Mouse (Mus musculus): ENCODE data around the gene Ibsp. TPM values are rescaled to one million over a fixed set of nuclear protein-coding genes. Genes with fewer than 3 reads are reported as not detected.

The Ibsp gene
- not detected for total RNA-seq (2021)
- 0.12 TPM in 1 of 2 replicates, not detected in the other for polyA plus RNA-seq (2012; rRNA removed)
- long read RNA-seq = 0 reads

DNA sequence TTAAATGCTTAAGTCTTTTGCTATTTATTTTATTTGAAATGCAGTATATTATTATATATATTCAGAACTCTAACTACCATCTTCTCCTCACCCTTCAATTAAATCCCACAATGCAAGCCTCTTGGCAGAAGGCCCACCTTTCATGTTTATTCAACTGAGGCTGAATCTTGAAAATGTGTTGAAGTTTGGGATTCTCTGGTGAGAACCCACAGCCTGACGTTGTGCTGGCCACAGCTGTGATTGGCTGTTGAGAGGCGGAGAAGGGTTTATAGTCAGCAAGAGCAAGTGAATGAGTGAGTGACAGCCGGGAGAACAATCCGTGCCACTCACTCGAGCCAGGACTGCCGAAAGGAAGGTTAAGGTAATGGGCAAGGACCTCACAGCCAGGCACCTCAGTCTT, at the start of gene Ibsp:
Ibsp (plus strand) TSS at position 178 of the 400 bp plus-strand sequence.
- Histone ChIP-seq H3K4me3 (no peak within 1 kb of the TSS), H3K4me1 (ENCODE audit: control insufficient read depth, insufficient read depth, low read length) (no peaks in the 10 kb centered on the region), H3K36me3 (ENCODE audit: control insufficient read depth, insufficient read depth, low read length) (no peaks in the 10 kb centered on the region), H3K9ac (ENCODE audit: low read depth, low read length) (no peak within 1 kb of the TSS), H3K27me3 (ENCODE audit: control insufficient read depth, insufficient read depth, low read length) (no peaks in the 10 kb centered on the region), H3K79me2 (replicated peaks; ENCODE audit: control insufficient read depth, insufficient read depth, low read length) (no peaks in the 10 kb centered on the region), H3K27ac (no peak within 1 kb of the TSS)
- WGBS = 60% methylated on average over 6 of the region's 6 CpGs
- intact Hi-C loops (cut with DNase I) = no loop called here
- no peak for DNase-seq
- TF ChIP-seq CTCF (IDR thresholded peaks at IDR 0.05) (no peak), EP300 (IDR thresholded peaks at IDR 0.05; ENCODE audit: insufficient read depth, low read depth, low read length) (no peak), POLR2A (IDR thresholded peaks at IDR 0.05; ENCODE audit: insufficient read depth, low read depth, low read length) (no peak)

DNA sequence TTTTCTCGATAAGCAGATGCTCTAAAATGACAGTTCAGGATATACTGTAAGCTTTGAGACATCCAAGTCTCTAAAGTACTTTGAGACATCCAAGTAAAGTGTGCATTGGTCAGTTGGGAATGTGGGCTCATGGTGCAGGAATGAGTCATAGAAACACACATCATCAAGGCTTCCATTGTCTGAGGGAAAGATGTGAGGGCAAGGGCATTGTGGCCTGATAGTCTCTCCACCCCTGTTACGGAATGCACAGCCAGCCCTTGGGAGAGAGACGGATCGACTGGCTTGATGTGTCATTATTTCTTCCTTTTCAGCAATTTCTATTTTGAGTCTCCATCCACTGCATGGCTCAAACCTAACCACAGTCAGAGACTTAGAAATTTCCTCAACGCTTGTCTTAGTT, 47.2 kb upstream of the Ibsp start:
- H3K27me3 ChIP-seq (ENCODE audit: control insufficient read depth, insufficient read depth, low read length) = no peaks in the 10 kb centered on the region
- H3K27ac ChIP-seq = no peak overlapping the region
- no peak overlapping the region for H3K9ac ChIP-seq (ENCODE audit: low read depth, low read length)
- H3K4me1 ChIP-seq (ENCODE audit: control insufficient read depth, insufficient read depth, low read length) = no peaks in the 10 kb centered on the region
- TF ChIP-seq CTCF (IDR thresholded peaks at IDR 0.05) = no peak
- TF ChIP-seq EP300 (IDR thresholded peaks at IDR 0.05; ENCODE audit: insufficient read depth, low read depth, low read length) = no peak
- TF ChIP-seq POLR2A (IDR thresholded peaks at IDR 0.05; ENCODE audit: insufficient read depth, low read depth, low read length) = no peak
- 53% methylated on average over 5 of the region's 5 CpGs for WGBS
- no peaks in the 10 kb centered on the region for H3K36me3 ChIP-seq (ENCODE audit: control insufficient read depth, insufficient read depth, low read length)
- intact Hi-C loops (cut with DNase I) = no loop called here
- H3K79me2 ChIP-seq (replicated peaks; ENCODE audit: control insufficient read depth, insufficient read depth, low read length) = no peaks in the 10 kb centered on the region
- H3K4me3 ChIP-seq = no peak overlapping the region
- no peak for DNase-seq

DNA sequence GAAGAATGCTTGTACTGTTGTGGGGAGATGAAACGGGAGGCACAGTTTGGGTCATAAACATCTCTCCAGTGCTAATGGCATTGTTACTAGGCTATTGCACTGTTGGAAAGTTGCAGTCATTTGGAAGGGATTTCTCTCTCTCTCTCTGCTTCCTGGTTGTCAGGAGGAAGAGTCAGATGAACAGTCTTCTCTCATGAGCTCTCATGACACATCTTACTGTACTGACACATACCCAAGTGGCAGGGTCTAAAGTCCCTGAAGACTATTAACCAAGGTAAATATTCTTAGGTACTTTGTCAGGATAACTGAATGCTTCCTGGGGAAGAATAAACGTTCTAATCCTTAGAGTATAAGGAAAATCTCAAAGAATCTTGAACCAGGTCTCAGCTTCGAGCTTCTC, 42.4 kb upstream of the Ibsp start:
- H3K27me3 ChIP-seq (ENCODE audit: control insufficient read depth, insufficient read depth, low read length) = no peaks in the 10 kb centered on the region
- no peak for DNase-seq
- no peak for TF ChIP-seq POLR2A (IDR thresholded peaks at IDR 0.05; ENCODE audit: insufficient read depth, low read depth, low read length)
- TF ChIP-seq EP300 (IDR thresholded peaks at IDR 0.05; ENCODE audit: insufficient read depth, low read depth, low read length) = no peak
- no peak for TF ChIP-seq CTCF (IDR thresholded peaks at IDR 0.05)
- no peaks in the 10 kb centered on the region for H3K36me3 ChIP-seq (ENCODE audit: control insufficient read depth, insufficient read depth, low read length)
- 57% methylated on average over 3 of the region's 3 CpGs for WGBS
- no peak overlapping the region for H3K4me3 ChIP-seq
- H3K4me1 ChIP-seq (ENCODE audit: control insufficient read depth, insufficient read depth, low read length) = no peaks in the 10 kb centered on the region
- no peak overlapping the region for H3K9ac ChIP-seq (ENCODE audit: low read depth, low read length)
- intact Hi-C loops (cut with DNase I) = no loop called here
- H3K27ac ChIP-seq = no peak overlapping the region
- H3K79me2 ChIP-seq (replicated peaks; ENCODE audit: control insufficient read depth, insufficient read depth, low read length) = no peaks in the 10 kb centered on the region

DNA sequence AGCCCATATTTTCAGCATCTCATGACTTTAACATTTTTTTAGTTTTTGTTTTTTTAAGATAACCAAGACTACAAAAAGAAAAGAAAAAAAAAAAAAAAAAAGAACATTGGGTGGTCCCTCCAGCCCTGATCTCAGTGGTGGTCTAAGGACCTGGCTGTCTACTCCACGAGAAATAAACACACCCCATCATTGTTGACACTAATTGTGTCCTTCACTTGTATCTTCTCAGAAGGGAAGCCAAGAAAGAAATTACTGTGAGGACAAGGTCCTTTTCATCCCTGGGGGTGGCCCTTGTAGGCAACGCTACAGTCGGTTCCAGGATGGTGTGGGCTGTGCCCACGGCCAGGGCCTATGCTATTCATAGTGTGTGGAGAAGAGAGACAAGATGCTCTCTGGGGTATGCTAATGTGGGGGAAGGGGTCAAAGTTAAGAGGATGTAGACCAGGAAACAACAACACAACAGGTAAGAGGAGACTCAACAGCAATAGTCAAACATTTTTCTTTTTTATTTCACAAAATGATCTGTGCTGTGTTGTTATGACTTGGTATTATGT, 37.0 kb upstream of the Ibsp start:
- Histone ChIP-seq H3K4me3 (no peak overlapping the region), H3K27ac (no peak overlapping the region), H3K79me2 (replicated peaks; ENCODE audit: control insufficient read depth, insufficient read depth, low read length) (no peaks in the 10 kb centered on the region), H3K9ac (ENCODE audit: low read depth, low read length) (no peak overlapping the region), H3K36me3 (ENCODE audit: control insufficient read depth, insufficient read depth, low read length) (no peaks in the 10 kb centered on the region), H3K4me1 (ENCODE audit: control insufficient read depth, insufficient read depth, low read length) (no peaks in the 10 kb centered on the region), H3K27me3 (ENCODE audit: control insufficient read depth, insufficient read depth, low read length) (no peaks in the 10 kb centered on the region)
- no peak for DNase-seq
- TF ChIP-seq CTCF (IDR thresholded peaks at IDR 0.05) = no peak
- no peak for TF ChIP-seq POLR2A (IDR thresholded peaks at IDR 0.05; ENCODE audit: insufficient read depth, low read depth, low read length)
- TF ChIP-seq EP300 (IDR thresholded peaks at IDR 0.05; ENCODE audit: insufficient read depth, low read depth, low read length) = no peak
- intact Hi-C loops (cut with DNase I) = no loop called here
- WGBS = 67% methylated on average over 4 of the region's 4 CpGs

DNA sequence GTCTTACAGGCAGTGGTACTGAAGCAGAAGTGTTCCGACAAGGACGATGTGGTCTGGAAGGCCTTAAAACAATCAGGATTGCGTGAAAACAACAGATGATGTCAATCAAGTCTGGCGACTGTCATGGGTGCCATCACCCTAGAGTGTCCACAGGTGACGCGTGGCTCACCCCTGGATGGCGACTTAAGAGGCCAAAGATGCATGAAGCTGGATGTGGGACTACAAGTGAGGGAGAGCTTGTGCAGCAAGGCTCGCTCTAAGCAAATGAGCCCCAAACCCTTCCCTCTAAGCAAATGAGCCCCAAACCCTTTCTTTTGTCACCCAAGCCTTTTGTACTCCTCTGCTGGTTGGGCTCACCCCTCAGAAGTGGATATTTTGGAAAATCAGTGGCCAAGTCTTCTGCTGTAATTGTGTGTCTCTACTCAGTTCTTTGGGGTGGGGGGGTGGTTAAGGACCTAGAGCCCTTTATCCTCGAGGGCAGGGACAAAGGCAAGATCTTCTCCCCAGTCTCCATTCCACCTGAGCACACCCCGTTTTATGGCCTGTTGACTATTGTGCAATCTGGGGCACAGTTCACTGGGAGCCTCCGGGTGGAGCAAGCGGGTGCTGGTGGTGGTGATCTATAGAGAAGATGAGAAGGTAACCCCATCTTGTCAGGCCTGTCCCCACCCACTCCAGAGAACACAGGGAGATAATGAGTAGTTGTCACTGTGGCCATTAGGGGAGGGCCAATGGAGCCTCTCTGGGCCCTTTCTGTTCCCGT, 35.8 kb upstream of the Ibsp start:
- Histone ChIP-seq H3K4me1 (ENCODE audit: control insufficient read depth, insufficient read depth, low read length) (no peaks in the 10 kb centered on the region), H3K27ac (no peak overlapping the region), H3K9ac (ENCODE audit: low read depth, low read length) (no peak overlapping the region), H3K36me3 (ENCODE audit: control insufficient read depth, insufficient read depth, low read length) (no peaks in the 10 kb centered on the region), H3K27me3 (ENCODE audit: control insufficient read depth, insufficient read depth, low read length) (no peaks in the 10 kb centered on the region), H3K4me3 (no peak overlapping the region), H3K79me2 (replicated peaks; ENCODE audit: control insufficient read depth, insufficient read depth, low read length) (no peaks in the 10 kb centered on the region)
- WGBS = 88% methylated on average over 13 of the region's 13 CpGs
- TF ChIP-seq CTCF (IDR thresholded peaks at IDR 0.05) = no peak
- TF ChIP-seq EP300 (IDR thresholded peaks at IDR 0.05; ENCODE audit: insufficient read depth, low read depth, low read length) = no peak
- no peak for TF ChIP-seq POLR2A (IDR thresholded peaks at IDR 0.05; ENCODE audit: insufficient read depth, low read depth, low read length)
- intact Hi-C loops (cut with DNase I) = no loop called here
- no peak for DNase-seq

DNA sequence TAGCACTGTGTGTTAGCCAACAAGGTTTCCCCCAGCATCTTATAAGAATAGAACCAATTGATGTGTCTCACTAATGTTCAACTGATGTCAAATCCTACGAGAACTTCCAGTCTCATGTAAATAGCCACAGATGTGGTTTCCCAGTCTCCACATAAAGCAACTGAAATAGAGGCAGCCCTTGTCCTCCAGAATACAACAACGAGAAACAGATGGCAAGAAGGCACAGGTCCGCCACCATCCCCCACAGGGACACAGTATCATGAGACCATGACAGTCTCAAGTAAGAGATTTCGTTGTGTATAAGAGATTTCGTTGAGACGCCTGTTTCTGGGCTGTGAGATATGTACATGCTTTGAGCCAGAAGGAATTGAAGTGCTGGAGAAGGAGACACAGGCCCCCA, 4.8 kb upstream of the Ibsp start:
- H3K27me3 ChIP-seq (ENCODE audit: control insufficient read depth, insufficient read depth, low read length) = no peaks in the 10 kb centered on the region
- no peak overlapping the region for H3K9ac ChIP-seq (ENCODE audit: low read depth, low read length)
- no peaks in the 10 kb centered on the region for H3K79me2 ChIP-seq (replicated peaks; ENCODE audit: control insufficient read depth, insufficient read depth, low read length)
- H3K27ac ChIP-seq = no peak overlapping the region
- intact Hi-C loops (cut with DNase I) = no loop called here
- H3K4me3 ChIP-seq = no peak overlapping the region
- no peaks in the 10 kb centered on the region for H3K4me1 ChIP-seq (ENCODE audit: control insufficient read depth, insufficient read depth, low read length)
- DNase-seq = no peak
- H3K36me3 ChIP-seq (ENCODE audit: control insufficient read depth, insufficient read depth, low read length) = no peaks in the 10 kb centered on the region
- WGBS = 68% methylated on average over 6 of the region's 6 CpGs
- TF ChIP-seq CTCF (IDR thresholded peaks at IDR 0.05) (no peak), POLR2A (IDR thresholded peaks at IDR 0.05; ENCODE audit: insufficient read depth, low read depth, low read length) (no peak), EP300 (IDR thresholded peaks at IDR 0.05; ENCODE audit: insufficient read depth, low read depth, low read length) (no peak)
